Mouse (Mus musculus): Measurements from ENCODE around the gene Cpne7.

The Cpne7 gene

DNA sequence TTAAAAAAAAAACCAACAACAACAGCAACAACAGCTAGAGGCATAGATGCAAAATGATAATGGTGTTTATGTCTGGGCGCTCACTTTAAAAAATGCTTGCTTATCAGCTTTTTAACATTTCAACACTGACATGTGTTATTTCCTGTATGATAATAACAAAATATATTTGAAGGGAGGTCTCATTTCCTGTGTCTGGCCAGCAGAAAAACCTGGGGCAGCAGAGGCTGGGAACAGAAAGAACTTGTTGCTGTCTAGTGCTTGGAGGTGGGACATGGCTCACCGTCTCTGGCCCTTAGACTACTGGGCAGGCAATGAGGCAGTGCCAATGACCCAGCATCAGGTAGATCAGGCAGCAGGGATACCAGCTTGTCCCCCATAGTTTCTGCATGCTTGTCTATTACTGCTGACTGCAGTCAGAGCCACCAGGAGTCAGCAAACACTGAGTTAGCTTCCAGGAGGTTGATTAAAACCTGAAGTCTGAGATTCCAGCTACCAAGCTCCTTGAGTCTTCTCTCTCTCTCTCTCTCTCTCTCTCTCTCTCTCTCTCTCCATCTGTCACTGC lies 3.2 kb upstream of the Cpne7 start:
- DNase-seq (ENCODE audit: low spot score) = no peak

DNA sequence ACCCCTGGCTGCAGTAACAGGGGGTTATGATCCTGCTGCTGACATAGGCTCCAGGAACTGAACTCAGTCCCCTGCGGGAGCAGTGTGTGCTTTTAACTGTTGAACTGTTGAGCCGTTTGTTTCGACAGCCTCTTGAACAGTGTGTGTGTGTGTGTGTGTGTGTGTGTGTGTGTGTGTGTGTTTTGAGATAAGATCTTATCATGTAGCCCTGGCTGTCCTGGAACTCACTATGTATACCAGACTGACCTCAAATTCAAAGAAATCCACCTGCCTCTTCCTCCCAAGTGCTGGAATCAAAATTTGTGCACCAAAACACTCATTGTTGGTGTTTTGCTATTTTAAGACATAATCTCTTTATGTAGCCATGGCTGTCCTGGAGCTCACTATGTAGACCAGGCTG lies 2.5 kb upstream of the Cpne7 start:
- DNase-seq (ENCODE audit: low spot score) = no peak

DNA sequence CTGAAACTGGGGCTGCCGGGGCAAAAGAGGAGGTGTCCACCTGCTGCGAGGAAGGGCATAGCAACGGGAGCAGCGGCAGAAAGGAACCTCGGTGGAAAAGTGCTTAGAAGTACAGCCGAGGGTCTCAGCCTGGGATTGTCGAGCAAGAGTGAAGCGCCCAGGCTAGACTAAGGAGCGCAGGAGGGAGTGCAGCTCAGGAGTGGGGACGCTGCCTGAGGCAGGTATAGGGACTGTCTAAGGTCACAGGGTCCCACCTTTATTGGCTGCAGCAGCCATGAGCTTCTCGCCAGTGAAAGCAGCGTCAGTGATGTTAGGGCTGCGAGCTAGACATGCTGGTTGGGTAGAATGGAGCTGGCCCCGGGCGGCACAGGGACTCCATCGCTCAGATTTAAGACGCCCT lies 570 bp downstream of the Cpne7 start:
- no peak for DNase-seq (ENCODE audit: low spot score)

DNA sequence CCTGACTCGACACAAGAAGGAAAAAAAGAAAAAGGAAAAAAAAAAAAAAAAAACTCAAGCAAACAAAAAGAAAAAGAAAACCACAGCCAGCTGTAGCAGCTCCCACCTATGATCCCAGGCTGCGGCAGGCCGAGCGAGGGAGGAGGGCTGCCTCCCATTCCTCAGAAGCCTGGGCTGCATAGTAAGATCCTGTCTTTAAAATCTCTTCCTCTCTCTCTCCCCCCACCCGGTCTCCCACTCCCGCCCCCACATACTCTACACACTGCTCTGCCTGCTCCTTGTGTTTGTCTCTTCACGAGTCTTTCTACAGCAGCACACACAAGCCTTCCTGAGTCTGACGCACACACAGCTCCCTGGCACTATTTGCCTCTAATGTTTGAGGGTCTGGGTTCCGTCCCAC lies 4.9 kb downstream of the Cpne7 start:
- DNase-seq (ENCODE audit: low spot score) = no peak

DNA sequence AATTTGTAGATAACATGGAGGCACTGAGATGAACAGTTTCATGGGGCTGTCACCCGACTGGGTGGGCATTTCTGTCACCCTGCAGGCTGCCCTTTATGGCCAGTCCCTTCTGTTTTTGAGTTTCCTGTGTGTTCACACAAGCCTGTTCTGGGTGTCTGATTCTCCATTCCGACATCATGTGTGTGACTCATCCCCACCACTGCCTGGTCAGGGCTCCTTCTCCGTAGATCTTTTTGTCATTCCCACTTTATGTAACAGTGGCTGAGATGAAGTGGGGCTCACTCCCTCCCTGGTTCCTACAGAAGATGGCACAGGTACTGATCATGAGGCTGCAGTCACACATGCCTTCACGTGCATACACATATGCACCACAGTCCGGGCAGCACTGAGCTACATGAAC lies 5.5 kb downstream of the Cpne7 start:
- DNase-seq (ENCODE audit: low spot score) = no peak

DNA sequence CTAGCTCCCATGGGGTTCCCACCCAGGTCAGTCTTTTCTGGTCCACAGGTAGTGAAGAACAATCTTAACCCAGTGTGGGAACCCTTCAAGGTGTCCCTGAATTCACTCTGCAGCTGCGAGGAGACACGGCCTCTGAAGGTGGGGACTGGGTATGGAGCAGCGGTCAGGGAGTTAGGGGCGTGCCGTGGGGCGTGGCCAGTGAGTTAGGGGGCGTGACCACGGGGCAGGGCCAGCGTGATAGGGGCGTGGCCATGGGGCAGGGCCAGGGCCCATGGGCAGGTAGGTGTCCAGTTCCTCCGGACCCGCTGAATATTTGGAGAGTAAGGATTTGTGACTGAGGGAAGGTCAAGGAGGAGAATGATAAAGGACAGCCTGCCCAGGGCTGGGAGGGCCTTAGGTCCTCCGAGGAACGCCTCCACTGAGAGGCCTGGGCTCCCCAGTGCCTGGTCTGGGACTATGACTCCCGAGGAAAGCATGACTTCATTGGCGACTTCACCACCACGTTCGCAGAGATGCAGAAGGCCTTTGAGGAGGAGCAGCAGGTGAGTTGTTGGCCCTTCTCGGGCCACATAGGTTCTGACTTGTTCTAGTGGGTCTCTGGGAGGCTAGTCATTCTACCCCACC lies 9.1 kb downstream of the Cpne7 start:
- DNase-seq (ENCODE audit: low spot score) = no peak

DNA sequence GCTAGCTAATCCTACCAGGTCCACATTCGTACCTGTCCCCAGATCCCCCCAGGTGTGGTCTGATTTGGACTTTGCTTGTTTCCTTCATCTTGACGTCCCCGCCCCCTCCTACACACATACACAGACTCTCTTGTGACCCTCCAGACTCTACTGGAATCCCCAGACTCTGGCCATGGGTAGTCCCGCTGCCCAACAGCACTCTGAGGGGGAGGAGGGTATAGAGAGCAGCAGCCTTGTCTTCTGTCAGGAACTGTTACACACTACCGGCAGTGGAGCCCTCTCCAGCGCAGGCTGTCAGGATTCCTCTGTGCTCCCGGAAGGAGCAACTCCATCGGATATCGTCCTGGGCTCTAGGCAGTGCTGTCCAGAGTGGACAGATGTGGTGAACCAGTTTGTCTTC lies 13.9 kb downstream of the Cpne7 start:
- DNase-seq (ENCODE audit: low spot score) = no peak

DNA sequence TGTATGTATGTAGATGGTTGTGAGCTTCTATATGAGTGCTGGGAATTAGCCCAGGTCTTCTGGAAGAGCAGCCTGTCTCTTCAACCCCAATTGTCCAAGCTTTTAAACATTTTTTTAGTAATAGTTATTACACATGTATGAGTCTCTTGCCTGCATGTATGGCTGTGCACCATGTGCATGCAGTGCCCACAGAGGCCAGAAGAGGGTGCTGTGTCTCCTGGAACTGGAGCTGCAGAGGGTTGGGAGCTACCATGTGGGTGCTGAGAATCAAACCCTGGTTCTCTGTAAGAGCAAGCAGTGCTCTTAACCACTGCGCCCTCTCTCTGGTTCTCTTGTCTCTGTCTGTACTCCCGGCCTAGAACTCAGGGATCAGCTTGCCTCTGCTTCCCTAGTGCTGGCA lies 15.8 kb downstream of the Cpne7 start:
- DNase-seq (ENCODE audit: low spot score) = no peak

DNA sequence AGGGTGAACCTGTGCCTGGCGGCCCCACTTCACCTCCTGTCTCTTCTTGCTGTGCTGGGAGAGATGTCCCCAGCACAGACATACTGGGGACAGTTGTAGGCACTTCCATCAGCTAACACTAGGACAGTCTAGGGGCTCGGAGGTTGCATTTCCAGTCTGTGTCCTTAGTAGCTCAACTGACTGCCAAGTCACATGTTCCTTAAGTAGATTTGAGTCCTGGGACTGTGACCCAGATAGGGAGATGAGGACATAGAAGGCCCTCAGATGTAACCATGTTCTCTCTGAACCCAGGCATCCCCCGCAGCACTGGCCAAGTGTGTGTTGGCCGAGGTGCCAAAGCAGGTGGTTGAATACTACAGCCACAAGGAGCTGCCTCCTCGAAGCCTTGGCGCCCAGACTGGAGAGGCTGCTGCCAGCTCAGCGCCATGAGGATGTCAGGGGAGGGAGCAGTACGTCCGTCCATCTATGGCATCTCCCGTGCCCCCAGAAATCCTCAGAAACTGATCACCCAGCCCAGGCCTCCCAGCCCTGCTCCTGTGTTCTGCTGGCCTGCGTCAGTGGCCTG lies 17.1 kb downstream of the Cpne7 start:
- DNase-seq (ENCODE audit: low spot score) = no peak

DNA sequence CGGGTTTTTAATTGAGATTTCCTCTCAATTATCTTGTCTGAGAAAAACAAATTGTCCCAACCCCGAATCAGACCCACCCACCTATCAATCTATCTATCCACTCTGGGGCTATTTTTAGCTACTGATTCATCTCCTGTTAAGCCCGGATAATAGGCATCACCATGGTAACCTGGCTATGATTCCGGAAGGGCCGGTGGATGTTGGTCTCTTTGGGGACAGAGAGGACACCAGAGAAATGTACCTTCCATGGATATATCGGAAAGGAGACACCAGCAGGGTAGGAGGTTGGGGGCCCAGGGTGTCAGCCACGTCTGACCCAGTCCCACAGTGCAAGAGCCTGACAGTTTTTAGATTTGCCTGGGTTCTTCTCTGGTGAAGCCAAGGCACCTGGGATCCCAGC lies 18.2 kb downstream of the Cpne7 start:
- no peak for DNase-seq (ENCODE audit: low spot score)

DNA sequence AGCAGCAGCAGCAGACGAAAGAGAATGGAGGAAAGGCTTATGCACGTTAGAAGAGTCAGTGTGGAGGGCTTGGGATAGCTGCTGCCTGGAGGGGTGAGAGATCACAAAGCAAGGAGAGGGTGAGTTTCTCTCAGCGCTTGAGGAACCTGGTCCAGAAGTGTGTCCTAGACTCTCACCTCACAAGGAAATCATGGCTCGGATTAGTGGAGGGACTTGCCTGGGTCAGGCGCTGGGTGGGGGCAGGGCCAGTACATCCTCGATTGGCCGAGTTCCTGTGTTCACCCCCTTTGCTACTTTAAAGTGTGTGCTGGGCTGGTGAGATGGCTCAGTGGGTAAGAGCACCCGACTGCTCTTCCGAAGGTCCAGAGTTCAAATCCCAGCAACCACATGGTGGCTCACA lies 18.6 kb downstream of the Cpne7 start:
- DNase-seq (ENCODE audit: low spot score) = no peak

DNA sequence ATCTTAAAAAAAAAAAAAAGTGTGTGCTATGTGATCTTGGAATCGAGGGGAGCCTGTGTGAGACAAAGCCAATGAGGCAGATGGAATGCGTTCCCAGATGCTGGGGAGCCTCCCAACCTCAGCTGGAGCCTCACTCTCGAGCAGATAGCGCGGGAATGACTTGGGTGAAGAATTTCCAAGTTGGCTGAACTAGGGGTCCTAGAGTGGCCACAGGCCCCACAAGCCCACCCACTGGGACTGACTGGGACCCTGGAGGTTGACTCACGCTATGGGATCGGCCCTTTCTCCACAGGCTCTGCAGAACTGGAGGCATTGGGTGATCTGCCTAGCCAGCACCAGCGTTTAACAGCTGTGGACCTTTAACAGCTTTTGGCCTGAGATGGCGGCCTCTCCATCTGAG lies 19.1 kb downstream of the Cpne7 start:
- DNase-seq (ENCODE audit: low spot score) = no peak

DNA sequence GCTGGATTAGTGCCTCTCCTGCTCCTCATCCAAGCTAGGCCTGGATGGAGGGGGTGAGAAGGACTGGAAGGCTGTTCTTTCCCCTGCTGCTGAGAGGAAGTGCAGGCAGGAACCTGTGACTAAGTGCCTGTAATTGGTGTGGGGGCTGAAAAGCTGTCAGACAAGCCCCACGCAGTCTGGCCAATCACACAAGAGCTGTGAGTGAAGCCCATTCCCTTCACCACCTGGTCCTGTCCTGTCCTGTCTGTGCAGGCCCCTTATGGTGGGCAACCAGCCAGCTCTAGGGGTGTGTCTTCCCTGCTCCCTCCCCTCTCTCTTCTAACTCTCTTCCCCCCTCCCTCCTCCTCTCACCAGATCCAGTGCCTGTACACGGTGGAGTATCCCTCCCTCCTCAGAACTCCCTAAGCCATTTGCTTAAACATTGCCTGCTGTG lies 20.5 kb downstream of the Cpne7 start:
- DNase-seq (ENCODE audit: low spot score) = peak; percentile 43

DNA sequence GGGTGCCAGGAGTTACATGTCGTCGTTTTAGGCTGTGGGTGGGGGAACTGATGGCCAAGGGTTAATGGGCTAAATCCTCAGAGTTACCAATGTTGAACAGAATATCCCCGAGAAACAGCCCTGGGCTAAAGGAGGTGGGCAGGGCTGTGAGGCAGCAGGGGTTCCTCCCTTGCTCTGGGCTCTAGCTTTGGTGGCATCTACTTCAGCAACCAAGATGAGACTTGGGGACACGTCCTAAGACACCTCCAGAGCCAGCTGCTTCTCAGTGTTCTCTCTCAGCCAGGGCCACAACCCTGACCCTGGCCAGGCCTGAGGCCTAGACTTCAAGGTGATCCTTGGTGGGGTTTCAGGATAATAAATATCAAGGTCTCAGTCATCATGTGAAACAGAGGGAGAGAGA lies 21.6 kb downstream of the Cpne7 start:
- DNase-seq (ENCODE audit: low spot score) = no peak

DNA sequence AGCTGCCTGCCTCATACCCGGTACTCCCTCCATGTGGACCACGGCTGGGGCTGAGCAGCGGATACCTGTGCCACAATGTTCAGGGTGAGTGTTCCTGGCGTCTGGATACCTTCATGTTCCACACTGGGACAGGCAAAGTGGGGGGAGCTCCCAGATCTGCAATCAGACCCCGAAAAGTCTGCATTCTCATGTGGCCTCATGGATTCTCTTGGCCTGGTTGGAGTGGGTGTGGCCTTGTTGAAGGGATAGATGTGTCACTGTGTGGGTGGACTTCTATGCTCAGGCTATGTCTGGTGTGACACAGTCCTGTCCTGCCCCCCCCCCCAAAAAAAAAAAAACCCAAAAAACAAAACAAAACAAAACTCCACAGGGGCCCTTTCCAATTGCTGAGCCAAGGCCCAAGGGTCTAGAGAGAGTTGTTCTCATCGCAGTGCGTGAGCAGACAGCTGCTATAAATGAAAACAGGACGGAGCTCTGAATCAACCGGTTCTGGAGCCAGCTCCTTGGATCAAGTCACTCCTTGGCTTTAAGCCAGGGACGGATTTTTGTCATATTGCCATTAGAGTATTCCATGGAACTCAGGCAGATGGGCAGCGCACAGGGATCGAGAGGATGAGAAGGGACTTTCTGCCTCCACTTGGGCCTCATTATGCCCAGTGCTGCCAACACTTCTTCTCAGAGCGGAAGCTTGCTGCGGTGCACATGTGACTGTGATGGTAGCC lies 24.7 kb downstream of the Cpne7 start:
- no peak for DNase-seq (ENCODE audit: low spot score)

DNA sequence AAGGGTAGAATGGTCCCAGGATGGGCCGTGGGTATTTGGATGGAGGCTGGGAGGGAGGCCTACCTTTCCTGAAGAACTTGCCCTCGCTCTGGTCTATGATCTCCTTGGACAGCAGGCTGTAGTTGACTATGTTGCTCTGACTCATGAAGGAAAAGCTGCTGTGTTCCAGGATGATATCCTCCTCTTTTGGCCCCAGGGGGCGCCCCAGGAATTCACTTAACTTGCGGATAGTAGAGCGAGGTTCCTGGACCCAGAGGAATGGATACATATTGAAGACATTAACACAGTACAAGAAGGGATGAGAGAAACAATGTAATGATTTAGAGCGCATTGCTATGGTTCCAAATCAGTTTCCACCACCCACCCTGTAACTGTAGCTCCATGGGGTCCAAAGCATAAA lies 28.1 kb downstream of the Cpne7 start:
- DNase-seq (ENCODE audit: low spot score) = no peak

DNA sequence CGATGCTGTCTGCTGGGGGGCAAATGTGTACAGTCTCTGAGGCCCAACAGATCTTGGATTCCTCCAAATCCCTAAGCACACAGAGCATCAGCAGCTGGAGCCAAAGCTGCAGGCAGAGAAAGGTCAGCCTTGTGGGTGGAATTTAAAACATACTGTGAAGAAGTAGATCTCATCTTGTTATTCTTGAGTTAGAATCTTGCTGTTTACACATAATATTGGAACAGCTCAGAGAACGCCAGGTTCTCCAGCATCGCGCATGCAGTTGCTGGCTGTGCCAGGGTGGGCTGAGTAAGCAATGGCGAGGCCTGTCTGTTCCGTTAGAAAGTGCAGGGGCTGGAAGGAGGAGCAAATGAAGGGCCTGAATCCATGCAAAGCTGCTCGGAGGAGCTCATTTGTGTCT lies 29.2 kb downstream of the Cpne7 start:
- DNase-seq (ENCODE audit: low spot score) = no peak

DNA sequence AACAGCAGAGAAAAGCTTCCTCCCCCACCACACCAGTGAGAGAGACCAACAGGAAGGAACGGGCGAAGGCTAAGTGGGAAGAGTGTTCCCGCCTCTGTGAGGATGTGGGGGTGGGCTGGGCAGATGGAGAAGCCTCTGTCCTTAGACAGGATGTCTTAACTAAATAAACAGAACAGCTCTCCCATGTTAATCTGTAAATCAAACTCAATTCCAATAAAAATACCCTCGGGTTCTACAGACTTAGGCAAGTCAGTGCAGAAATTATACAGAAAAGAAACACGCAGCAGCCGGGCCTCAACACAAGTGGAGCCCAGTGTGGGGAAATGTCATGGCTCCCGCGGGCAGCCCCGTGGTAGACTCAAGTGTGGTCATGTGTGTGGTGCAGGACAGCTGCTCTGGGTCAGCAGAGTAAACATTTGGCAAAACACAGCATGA lies 33.6 kb downstream of the Cpne7 start:
- no peak for DNase-seq (ENCODE audit: low spot score)

DNA sequence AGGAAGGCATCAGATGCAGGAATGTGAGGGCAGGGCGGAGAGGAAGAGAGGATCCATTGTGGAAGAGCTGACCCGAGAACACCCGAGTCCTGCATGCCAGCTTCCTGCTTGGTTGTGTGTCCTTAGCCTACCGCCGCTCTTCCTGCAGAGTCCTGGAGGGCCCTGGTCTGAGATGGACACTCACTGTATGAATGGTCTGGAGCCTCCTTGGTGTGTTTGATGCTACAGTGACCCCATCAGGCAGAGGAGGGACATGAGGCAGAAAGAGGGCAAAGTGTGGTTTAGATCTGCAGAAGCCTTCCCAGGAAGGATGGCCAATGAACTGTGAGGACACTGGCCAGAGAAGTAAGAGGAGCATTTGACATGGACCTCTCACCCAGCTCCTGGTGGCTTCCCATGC lies 38.0 kb downstream of the Cpne7 start:
- no peak for DNase-seq (ENCODE audit: low spot score)

DNA sequence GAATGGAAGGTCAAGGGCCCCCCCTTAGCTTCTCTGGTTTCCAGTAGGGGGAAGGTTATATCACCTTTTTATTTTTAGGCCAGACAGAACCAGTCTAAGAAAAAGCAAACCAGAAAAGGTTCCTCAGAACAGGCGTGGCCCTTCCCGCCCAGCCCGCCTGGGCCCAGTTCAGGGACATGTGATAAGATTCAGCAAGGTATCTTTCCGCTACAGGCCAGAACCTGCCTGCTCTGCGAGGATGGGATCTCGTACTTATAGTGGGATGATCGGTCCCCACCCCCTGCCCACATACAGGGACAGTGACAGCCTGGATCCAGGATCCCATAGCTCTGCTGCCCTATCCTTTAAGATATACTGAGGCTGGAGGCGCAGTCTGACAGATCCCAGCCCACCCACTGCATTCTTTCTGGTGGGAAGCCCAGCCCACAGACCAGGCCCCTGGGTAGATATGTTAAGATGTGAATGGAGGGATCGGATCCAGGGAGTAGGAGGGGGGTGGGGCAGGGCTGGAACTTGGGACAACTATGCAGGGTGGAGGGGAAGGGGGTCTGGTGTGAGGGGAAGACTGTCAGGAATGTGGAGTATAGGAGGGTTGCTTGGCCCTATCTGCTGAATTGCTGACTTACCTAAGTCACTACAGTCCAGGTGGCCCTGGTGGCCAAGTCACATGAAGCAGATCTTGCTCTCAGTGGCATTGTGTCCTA lies 39.0 kb downstream of the Cpne7 start:
- no peak for DNase-seq (ENCODE audit: low spot score)

DNA sequence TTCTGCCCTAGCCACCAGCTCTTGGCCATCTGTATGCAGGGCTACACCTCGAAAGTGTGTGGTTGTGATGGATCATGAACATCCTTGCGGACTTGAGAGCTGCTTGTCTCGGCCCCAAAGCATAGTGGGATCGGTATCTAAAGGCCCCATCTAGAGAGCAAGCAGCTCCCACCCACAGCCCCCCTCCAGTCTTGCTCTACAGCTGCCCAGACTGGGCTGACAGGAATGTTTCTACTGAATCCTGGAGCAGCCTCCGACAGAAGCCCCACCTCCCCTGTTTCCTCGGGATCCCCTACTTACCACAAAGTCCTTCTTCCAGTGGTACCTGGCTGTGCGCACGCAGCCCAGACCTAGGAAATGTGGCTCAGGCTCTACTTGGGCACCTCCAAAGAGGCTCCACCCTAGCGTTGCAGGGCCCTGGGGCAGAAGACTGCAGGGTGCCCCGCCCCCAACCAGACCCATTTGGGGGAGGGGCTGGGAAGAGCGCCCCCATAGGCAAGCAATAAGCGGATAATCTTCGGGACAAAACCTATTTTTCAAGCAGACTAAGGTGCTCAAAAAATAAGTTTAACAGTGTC lies 40.8 kb downstream of the Cpne7 start, which contains the start of gene Sult5a1:
Gene Sult5a1, minus strand, starts transcription at position 428 of the 578 bp plus-strand sequence.
- no peak for DNase-seq (ENCODE audit: low spot score)

DNA sequence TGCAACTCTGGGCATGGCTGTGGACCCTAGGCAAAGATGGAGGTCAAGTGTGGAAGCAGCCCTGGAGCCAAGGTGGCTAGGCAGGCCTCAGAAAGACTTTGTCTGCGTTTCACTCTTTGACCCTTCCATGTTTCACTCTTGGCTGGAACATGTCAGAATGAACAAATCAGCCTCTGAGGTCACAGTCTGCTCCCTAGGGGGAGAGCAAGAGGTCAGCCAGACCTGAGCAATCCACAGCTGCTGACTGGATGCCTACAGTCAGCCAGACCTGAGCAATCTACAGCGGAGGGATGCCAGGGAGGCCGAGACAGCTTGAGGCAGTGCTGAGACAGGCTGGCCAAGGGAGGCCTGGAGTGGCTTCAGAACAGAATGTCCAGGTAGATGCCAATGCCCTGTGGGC lies 64.2 kb downstream of the Cpne7 start:
- DNase-seq (ENCODE audit: low spot score) = no peak
